Mouse (Mus musculus) neural tube, embryonic 14.5 days (tissue): ENCODE results near the gene Pirt. TPM values are rescaled to one million over a fixed set of nuclear protein-coding genes. Genes with fewer than 3 reads are reported as not detected.

Source experiments
- ATAC-seq: fragments of 200-750 bp; cut with Nextera tagmentation; 2 replicates; pipeline ENCODE4 v1.8.0; 2017; ENCODE audit warnings: low read depth, mild to moderate bottlenecking, moderate TSS enrichment, moderate library complexity
- H3K27ac ChIP-seq: fragments of 300-500 bp; sonication (generic); 2 replicates; pipeline ENCODE4 v1.5.1; 2014; ENCODE audit warnings: low read depth, mild to moderate bottlenecking, control low read depth, low read length, moderate library complexity, mixed read lengths
- H3K27me3 ChIP-seq: fragments of 300-500 bp; sonication (generic); 2 replicates; pipeline ENCODE4 v1.6.1; 2014; ENCODE audit warnings: low read length; ENCODE audit not compliant: control insufficient read depth, insufficient read depth
- H3K36me3 ChIP-seq: fragments of 300-500 bp; sonication (generic); 2 replicates; pipeline ENCODE4 v1.6.1; 2014; ENCODE audit warnings: low read length, mixed read lengths; ENCODE audit not compliant: control insufficient read depth, insufficient read depth
- H3K4me1 ChIP-seq: fragments of 300-500 bp; sonication (generic); 2 replicates; pipeline ENCODE4 v1.6.1; 2014; ENCODE audit warnings: low read length; ENCODE audit not compliant: control insufficient read depth, insufficient read depth
- H3K4me2 ChIP-seq: fragments of 300-500 bp; sonication (generic); 2 replicates; pipeline ENCODE4 v1.6.1; 2014; ENCODE audit warnings: mild to moderate bottlenecking, low read depth, low read length, control low read depth
- H3K4me3 ChIP-seq: fragments of 300-500 bp; sonication (generic); 2 replicates; pipeline ENCODE4 v1.5.1; 2014; ENCODE audit warnings: low read depth, low read length, control low read depth, mixed read lengths
- H3K9ac ChIP-seq: fragments of 300-500 bp; sonication (generic); replicated peaks from 2 replicates; pipeline ENCODE4 v1.6.1; 2014; ENCODE audit warnings: low read depth, mild to moderate bottlenecking, control low read depth, low read length, mixed read lengths
- H3K9me3 ChIP-seq: fragments of 300-500 bp; sonication (generic); 2 replicates; pipeline ENCODE4 v1.6.1; 2016; ENCODE audit warnings: low read length; ENCODE audit not compliant: control insufficient read depth
- WGBS: fragments of 180-500 bp; shearing (Covaris S2); extraction: QIAGEN DNeasy Blood & Tissue Kit; methylation state at CpG from one replicate; pipeline ENCODE4 v1.1.7; 2014; 5-methylcytosine and 5-hydroxymethylcytosine counted together
- polyA plus RNA-seq: library from polyadenylated mRNA; unstranded; fragments of >200 nt; fragmentation: Nextera tagmentation; extraction: Ambion mirVana; gene quantifications from 2 replicates; pipeline ENCODE4 v1.2.1, GENCODE M21; 2014

The Pirt gene
- 0.83 and 29.1 TPM in 2 replicates for polyA plus RNA-seq

- WGBS = 50% methylated on average over 10 of the region's 10 CpGs
- Histone ChIP-seq H3K4me2 (no peak within 1 kb of the TSS), H3K4me3 (no peak within 1 kb of the TSS), H3K9ac (no peak within 1 kb of the TSS), H3K36me3 (no peaks in the 10 kb centered on the region), H3K9me3 (no peaks in the 10 kb centered on the region), H3K27me3 (no peaks in the 10 kb centered on the region), H3K27ac (no peak within 1 kb of the TSS), H3K4me1 (no peaks in the 10 kb centered on the region)
- ATAC-seq = no peak
Observed at GRCm38 (mm10) chr11:66911811-66912210, at the start of gene Pirt. TSS of gene Pirt (plus strand) at chr11:66911981.

GRCm38 (mm10) chr11:66871701-66872100, 40.1 kb upstream of the Pirt start:
- peak; percentile 54; the same call in 1 of the 2 replicates for ATAC-seq
- Histone ChIP-seq H3K9ac (no peak overlapping the region), H3K9me3 (no peaks in the 10 kb centered on the region), H3K36me3 (no peaks in the 10 kb centered on the region), H3K4me2 (no peak overlapping the region), H3K27me3 (no peaks in the 10 kb centered on the region), H3K4me3 (no peak overlapping the region), H3K27ac (no peak overlapping the region), H3K4me1 (no peaks in the 10 kb centered on the region)
- WGBS = 7% methylated on average over 5 of the region's 5 CpGs

GRCm38 (mm10) chr11:66872773-66873470, 38.9 kb upstream of the Pirt start:
- Histone ChIP-seq H3K4me3 (no peak overlapping the region), H3K9ac (no peak overlapping the region), H3K36me3 (no peaks in the 10 kb centered on the region), H3K9me3 (no peaks in the 10 kb centered on the region), H3K27me3 (no peaks in the 10 kb centered on the region), H3K4me2 (no peak overlapping the region), H3K27ac (no peak overlapping the region), H3K4me1 (no peaks in the 10 kb centered on the region)
- no peak for ATAC-seq
- 72% methylated on average over 3 of the region's 3 CpGs for WGBS

- Histone ChIP-seq H3K36me3 (no peaks in the 10 kb centered on the region), H3K9me3 (no peaks in the 10 kb centered on the region), H3K27me3 (no peaks in the 10 kb centered on the region), H3K9ac (no peak overlapping the region), H3K4me3 (no peak overlapping the region), H3K4me1 (no peaks in the 10 kb centered on the region), H3K27ac (no peak overlapping the region), H3K4me2 (no peak overlapping the region)
- ATAC-seq = no peak
- 86% methylated on average over 2 of the region's 2 CpGs for WGBS
Observed at GRCm38 (mm10) chr11:66881291-66881690, 30.5 kb upstream of the Pirt start.

GRCm38 (mm10) chr11:66882224-66883040, 29.3 kb upstream of the Pirt start:
- ATAC-seq = no peak
- H3K9me3 ChIP-seq = no peaks in the 10 kb centered on the region

GRCm38 (mm10) chr11:66892536-66892935, 19.2 kb upstream of the Pirt start:
- Histone ChIP-seq H3K27me3 (no peaks in the 10 kb centered on the region), H3K9me3 (no peaks in the 10 kb centered on the region), H3K4me2 (no peak overlapping the region), H3K27ac (no peak overlapping the region), H3K4me1 (no peaks in the 10 kb centered on the region), H3K9ac (no peak overlapping the region), H3K4me3 (no peak overlapping the region), H3K36me3 (no peaks in the 10 kb centered on the region)
- ATAC-seq = no peak
- 69% methylated on average over 3 of the region's 3 CpGs for WGBS

More at GRCm38 (mm10) chr11:66882224-66883040, 29.3 kb upstream of the Pirt start:
- H3K27me3 ChIP-seq = no peaks in the 10 kb centered on the region
- H3K36me3 ChIP-seq = no peaks in the 10 kb centered on the region
- WGBS = 77% methylated on average over 7 of the region's 7 CpGs
- H3K4me3 ChIP-seq = no peak overlapping the region
- H3K9ac ChIP-seq = no peak overlapping the region
- no peak overlapping the region for H3K4me2 ChIP-seq
- H3K4me1 ChIP-seq = no peaks in the 10 kb centered on the region
- H3K27ac ChIP-seq = 0 out of 2 replicates have a peak overlapping the region, but pooled peaks have one; percentile 55

- ATAC-seq = no peak
- no peak overlapping the region for H3K4me2 ChIP-seq
- WGBS = 87% methylated on average over 2 of the region's 2 CpGs
- H3K9ac ChIP-seq = no peak overlapping the region
- no peak overlapping the region for H3K4me3 ChIP-seq
- no peaks in the 10 kb centered on the region for H3K9me3 ChIP-seq
- H3K4me1 ChIP-seq = no peaks in the 10 kb centered on the region
- no peak overlapping the region for H3K27ac ChIP-seq
- no peaks in the 10 kb centered on the region for H3K27me3 ChIP-seq
- H3K36me3 ChIP-seq = no peaks in the 10 kb centered on the region
Observed at GRCm38 (mm10) chr11:66898747-66899146, 13.0 kb upstream of the Pirt start.

GRCm38 (mm10) chr11:66899426-66899825, 12.4 kb upstream of the Pirt start:
- ATAC-seq = peak; percentile 60
- Histone ChIP-seq H3K9ac (no peak overlapping the region), H3K4me3 (no peak overlapping the region), H3K27me3 (no peaks in the 10 kb centered on the region), H3K4me2 (no peak overlapping the region), H3K9me3 (no peaks in the 10 kb centered on the region), H3K4me1 (no peaks in the 10 kb centered on the region), H3K27ac (no peak overlapping the region), H3K36me3 (no peaks in the 10 kb centered on the region)
- WGBS = 15% methylated on average over 7 of the region's 7 CpGs

- no peak overlapping the region for H3K9ac ChIP-seq
- no peaks in the 10 kb centered on the region for H3K4me1 ChIP-seq
- H3K4me2 ChIP-seq = no peak overlapping the region
- no peak overlapping the region for H3K4me3 ChIP-seq
- ATAC-seq = no peak
- 93% methylated on average over 7 of the region's 7 CpGs for WGBS
- no peak overlapping the region for H3K27ac ChIP-seq
- H3K9me3 ChIP-seq = no peaks in the 10 kb centered on the region
- no peaks in the 10 kb centered on the region for H3K36me3 ChIP-seq
- H3K27me3 ChIP-seq = no peaks in the 10 kb centered on the region
Observed at GRCm38 (mm10) chr11:66902801-66903200, 9.0 kb upstream of the Pirt start.
